Mouse (Mus musculus): ENCODE results near the gene Pcgf5. TPM values are rescaled to one million over a fixed set of nuclear protein-coding genes. Genes with fewer than 3 reads are reported as not detected.

The Pcgf5 gene
- polyA plus RNA-seq, 1 experiment = 5.4 TPM

DNA sequence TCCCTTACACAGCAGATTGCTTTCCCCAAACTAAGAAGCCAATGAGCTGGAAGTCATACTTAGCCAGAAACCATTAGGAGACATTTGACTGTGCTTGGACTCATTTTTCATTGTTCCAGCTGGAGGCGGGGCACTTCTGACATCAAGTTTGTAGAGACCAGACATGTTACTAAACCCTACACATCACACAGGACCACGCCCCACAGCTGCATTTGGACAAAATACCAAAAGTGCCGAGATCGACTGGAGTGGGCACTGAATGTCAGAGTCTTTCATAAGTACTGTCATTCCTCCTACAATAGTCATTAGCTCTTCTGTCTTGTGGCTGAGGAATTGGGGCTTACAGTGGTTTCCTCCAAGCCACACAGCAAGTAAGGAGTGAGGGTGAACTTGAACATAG lies 148.4 kb downstream of the Pcgf5 start:
- DNase-seq (ENCODE audit: low read depth) = no peak
- TF ChIP-seq CTCF (IDR thresholded peaks at IDR 0.05; ENCODE audit: borderline replicate concordance, extremely low read depth, insufficient read depth, insufficient read length) (no peak), POLR2A (IDR thresholded peaks at IDR 0.05; ENCODE audit: borderline replicate concordance, extremely low read depth, insufficient read depth, insufficient read length, poor library complexity, severe bottlenecking) (no peak)

DNA sequence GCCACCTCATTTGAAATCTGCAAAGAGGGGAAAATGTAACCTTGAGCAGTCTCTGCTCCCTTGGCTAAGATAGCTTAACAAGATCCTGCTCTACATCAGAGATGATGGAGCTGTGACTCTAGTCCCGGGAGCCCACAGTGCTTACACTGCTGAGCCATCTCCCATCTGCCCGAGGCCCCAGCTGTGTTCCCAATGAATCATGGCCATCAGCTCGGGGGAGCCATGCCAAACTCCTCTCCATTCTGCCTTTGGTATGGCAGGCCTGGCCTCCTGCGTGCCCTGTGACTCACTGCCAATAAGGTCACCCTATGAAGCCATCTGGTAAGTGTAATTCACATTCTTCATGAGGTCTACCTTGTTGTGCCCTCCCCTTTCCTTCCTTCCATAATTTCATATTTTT lies 149.0 kb downstream of the Pcgf5 start:
- TF ChIP-seq CTCF (IDR thresholded peaks at IDR 0.05; ENCODE audit: borderline replicate concordance, extremely low read depth, insufficient read depth, insufficient read length) (no peak), POLR2A (IDR thresholded peaks at IDR 0.05; ENCODE audit: borderline replicate concordance, extremely low read depth, insufficient read depth, insufficient read length, poor library complexity, severe bottlenecking) (no peak)
- no peak for DNase-seq (ENCODE audit: low read depth)

DNA sequence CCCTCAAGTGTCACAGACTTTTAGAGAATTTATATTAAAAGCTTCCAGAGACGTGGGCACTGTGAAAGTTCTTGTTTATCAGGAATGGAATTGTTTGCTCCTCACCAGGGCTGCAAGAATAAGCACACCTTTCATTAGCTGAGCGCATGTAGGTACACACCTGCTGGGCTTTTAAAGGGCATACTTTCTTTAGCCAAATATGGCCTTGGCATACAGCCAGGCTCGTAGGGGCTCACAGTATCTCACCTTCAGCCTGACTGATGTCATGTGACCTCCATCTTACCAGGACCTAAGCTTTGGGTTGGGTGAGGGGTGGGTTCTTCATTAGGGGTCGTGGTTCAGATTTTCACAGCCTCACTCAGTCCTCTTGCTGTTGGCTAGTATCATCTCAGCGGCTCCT lies 149.6 kb downstream of the Pcgf5 start:
- DNase-seq (ENCODE audit: low read depth) = no peak
- no peak for TF ChIP-seq CTCF (IDR thresholded peaks at IDR 0.05; ENCODE audit: borderline replicate concordance, extremely low read depth, insufficient read depth, insufficient read length)
- TF ChIP-seq POLR2A (IDR thresholded peaks at IDR 0.05; ENCODE audit: borderline replicate concordance, extremely low read depth, insufficient read depth, insufficient read length, poor library complexity, severe bottlenecking) = no peak

DNA sequence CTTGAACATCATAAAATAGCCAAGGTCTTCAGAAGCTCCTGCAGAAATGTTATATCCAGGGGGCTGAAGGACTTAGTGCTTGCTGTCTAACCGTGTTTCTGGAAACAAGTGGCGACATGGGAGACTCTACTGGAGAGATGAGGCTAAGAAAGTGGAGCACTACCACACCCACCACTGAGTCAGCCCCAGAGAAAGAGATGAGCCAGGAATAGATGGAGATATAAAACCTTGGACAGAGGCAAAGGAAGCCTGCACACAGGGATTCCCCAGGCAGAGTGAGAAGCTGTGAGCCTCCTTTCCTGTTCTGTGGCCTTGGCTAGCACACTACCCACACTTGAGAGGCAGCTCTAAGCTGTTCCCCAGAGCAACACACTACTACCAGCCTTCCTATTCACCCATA lies 156.6 kb downstream of the Pcgf5 start:
- TF ChIP-seq POLR2A (IDR thresholded peaks at IDR 0.05; ENCODE audit: borderline replicate concordance, extremely low read depth, insufficient read depth, insufficient read length, poor library complexity, severe bottlenecking) (no peak), CTCF (IDR thresholded peaks at IDR 0.05; ENCODE audit: borderline replicate concordance, extremely low read depth, insufficient read depth, insufficient read length) (no peak)
- DNase-seq (ENCODE audit: low read depth) = no peak

Other genes starting within 250 kb of the Pcgf5 start
- 0.06 and 0.18 TPM in 2 replicates for gene Ankrd1, start 228.2 kb upstream of the Pcgf5 start, polyA plus RNA-seq (2012; rRNA removed)
- gene Hectd2, start 206.3 kb downstream of the Pcgf5 start, polyA plus RNA-seq (2012; rRNA removed) = 15.9 and 17.5 TPM in 2 replicates

Data from brain, embryonic 14.5 days (tissue).